Mouse (Mus musculus) layer of hippocampus, postnatal 25 days (tissue): ENCODE measurements at regions not wholly inside any gene's neighbourhood (a gene's known extent, or its start where the extent isn't known, plus 50 kb on each side); places are given as distances from the start of the nearest gene placed in this dataset.
A peak's percentile ranks its signal among the peaks of the same experiment; 100 is the strongest.

Experiments
- DNase-seq, 2 experiments: peaks; one replicate each; pipeline ENCODE4 v3.0.0; 2022; ENCODE audit warnings: mixed read lengths in 2 of 2, low spot score in 1 of 2; ENCODE audit errors: extremely low spot score in 1 of 2

GRCm38 (mm10) chr13:53598050-53598449 is 125.2 kb upstream of the Msx2 start:
- no peak for DNase-seq

- DNase-seq, result no peak
Observed at GRCm38 (mm10) chr13:53596871-53597800, 124.3 kb upstream of the Msx2 start.

- DNase-seq, result peak in 1 of 2 experiments; percentile 28
Observed at GRCm38 (mm10) chr13:53592755-53593154, 119.9 kb upstream of the Msx2 start.

GRCm38 (mm10) chr13:53586771-53587170 is 113.9 kb upstream of the Msx2 start:
- DNase-seq, result no peak

GRCm38 (mm10) chr13:53584504-53585130 is 111.7 kb upstream of the Msx2 start:
- no peak for DNase-seq

- DNase-seq, result no peak
Observed at GRCm38 (mm10) chr13:53553876-53554577, 81.2 kb upstream of the Msx2 start.

GRCm38 (mm10) chr13:53553192-53553875 is 80.5 kb upstream of the Msx2 start:
- DNase-seq, result no peak

GRCm38 (mm10) chr13:53548396-53548795 is 75.5 kb upstream of the Msx2 start:
- DNase-seq, result no peak

GRCm38 (mm10) chr13:53543291-53543690 is 70.4 kb upstream of the Msx2 start:
- no peak for DNase-seq

- DNase-seq, result no peak
Observed at GRCm38 (mm10) chr13:53539797-53540196, 66.9 kb upstream of the Msx2 start.

GRCm38 (mm10) chr13:53537937-53538336 is 65.1 kb upstream of the Msx2 start:
- DNase-seq, result no peak

GRCm38 (mm10) chr13:53535781-53536425 is 63.0 kb upstream of the Msx2 start:
- DNase-seq, result no peak

GRCm38 (mm10) chr13:53533738-53534137 is 60.9 kb upstream of the Msx2 start:
- DNase-seq, result no peak

- DNase-seq, result no peak
Observed at GRCm38 (mm10) chr13:53526880-53527279, 54.0 kb upstream of the Msx2 start.

GRCm38 (mm10) chr13:53522807-53523206 is 49.9 kb upstream of the Msx2 start:
- no peak for DNase-seq
